Mouse (Mus musculus) cerebellum, adult 9-10 months (tissue): ENCODE measurements around the gene Unc93b1.

ENCODE experiments used
- DNase-seq: peaks from one replicate; pipeline ENCODE4 v3.0.0; 2022

Unc93b1 gene

GRCm38 (mm10) chr19:3935032-3935895 lies at the start of gene Unc93b1:
Gene Unc93b1 (plus strand): TSS chr19:3935186.
- DNase-seq: no peak

- DNase-seq: no peak
These were observed 45.9 kb upstream of the Unc93b1 start for GRCm38 (mm10) chr19:3889096-3889495.

- no peak for DNase-seq
These were observed 44.8 kb upstream of the Unc93b1 start for GRCm38 (mm10) chr19:3890181-3890580.

GRCm38 (mm10) chr19:3893545-3894116 lies 41.4 kb upstream of the Unc93b1 start:
- no peak for DNase-seq

GRCm38 (mm10) chr19:3894294-3894693 lies 40.7 kb upstream of the Unc93b1 start:
- no peak for DNase-seq

GRCm38 (mm10) chr19:3895171-3895631 lies 39.8 kb upstream of the Unc93b1 start:
- DNase-seq: no peak

- no peak for DNase-seq
These were observed 38.8 kb upstream of the Unc93b1 start for GRCm38 (mm10) chr19:3896208-3896607.

GRCm38 (mm10) chr19:3897557-3897956 lies 37.4 kb upstream of the Unc93b1 start:
- no peak for DNase-seq

- DNase-seq: no peak
These were observed 36.0 kb upstream of the Unc93b1 start for GRCm38 (mm10) chr19:3898952-3899351.

- no peak for DNase-seq
These were observed 35.4 kb upstream of the Unc93b1 start for GRCm38 (mm10) chr19:3899618-3900017.

GRCm38 (mm10) chr19:3902966-3903365 lies 32.0 kb upstream of the Unc93b1 start:
- no peak for DNase-seq

GRCm38 (mm10) chr19:3903648-3904362 lies 31.2 kb upstream of the Unc93b1 start:
- DNase-seq: no peak

GRCm38 (mm10) chr19:3904363-3904675 lies 30.7 kb upstream of the Unc93b1 start:
- DNase-seq: no peak

- DNase-seq: no peak
These were observed 29.6 kb upstream of the Unc93b1 start for GRCm38 (mm10) chr19:3905261-3905969.

GRCm38 (mm10) chr19:3906326-3906725 lies 28.7 kb upstream of the Unc93b1 start:
- DNase-seq: no peak

GRCm38 (mm10) chr19:3906795-3907786 lies 27.9 kb upstream of the Unc93b1 start, which contains the start of gene Tcirg1:
Gene Tcirg1 (minus strand): TSS chr19:3907133.
- peak; percentile 48 for DNase-seq

- no peak for DNase-seq
These were observed 26.9 kb upstream of the Unc93b1 start for GRCm38 (mm10) chr19:3907876-3908660.

- DNase-seq: no peak
These were observed 24.8 kb upstream of the Unc93b1 start for GRCm38 (mm10) chr19:3910206-3910605.

- DNase-seq: peak; percentile 99
These were observed 22.4 kb upstream of the Unc93b1 start, which contains the start of gene Ndufs8 for GRCm38 (mm10) chr19:3912337-3913204. Gene Ndufs8 (minus strand): TSS chr19:3912774.

GRCm38 (mm10) chr19:3913692-3914091 lies 21.3 kb upstream of the Unc93b1 start:
- peak; percentile 52 for DNase-seq
